Mouse (Mus musculus) heart, embryonic 14.5 days (tissue): ENCODE results near the gene Akt2. TPM values are rescaled to one million over a fixed set of nuclear protein-coding genes. Genes with fewer than 3 reads are reported as not detected.
"Not testable (repeated sequence)": the region's sequence is repeated elsewhere in the genome, so short reads cannot be mapped to it uniquely, and the experiment has no call there.

Experiments
- ATAC-seq: fragments of 200-750 bp; cut with Nextera tagmentation; 2 replicates; pipeline ENCODE4 v1.8.0; 2017; ENCODE audit warnings: low read depth, moderate TSS enrichment; ENCODE audit not compliant: insufficient number of reproducible peaks, insufficient read depth, low FRiP score
- H3K27ac ChIP-seq, 2 experiments: fragments of 200-500 bp in 1 of 2; fragments of 300-500 bp in 1 of 2; sonication (generic) in 1 of 2; replicated peaks in 1 of 2; 2 replicates each; pipeline ENCODE4 v1.5.1; 2012 to 2014; ENCODE audit warnings: low read depth in 2 of 2, low read length in 2 of 2, control low read depth in 1 of 2, mild to moderate bottlenecking in 1 of 2, mixed read lengths in 1 of 2; ENCODE audit not compliant: control insufficient read depth in 1 of 2, insufficient read depth in 1 of 2
- H3K27me3 ChIP-seq: fragments of 300-500 bp; sonication (generic); 2 replicates; pipeline ENCODE4 v1.6.1; 2014; ENCODE audit warnings: mild to moderate bottlenecking, low read length, control low read depth; ENCODE audit not compliant: control insufficient read depth, insufficient read depth
- H3K36me3 ChIP-seq: fragments of 300-500 bp; sonication (generic); 2 replicates; pipeline ENCODE4 v1.6.1; 2014; ENCODE audit warnings: mild to moderate bottlenecking, control low read depth, low read length, mixed read lengths; ENCODE audit not compliant: control insufficient read depth, insufficient read depth
- H3K4me1 ChIP-seq, 2 experiments: fragments of 200-500 bp in 1 of 2; fragments of 300-500 bp in 1 of 2; sonication (generic) in 1 of 2; 2 replicates each; pipeline ENCODE4 v1.6.1; 2012 to 2014; ENCODE audit warnings: low read length in 2 of 2, control low read depth in 1 of 2, mixed read lengths in 1 of 2; ENCODE audit not compliant: control insufficient read depth in 2 of 2, insufficient read depth in 2 of 2
- H3K4me2 ChIP-seq: fragments of 300-500 bp; sonication (generic); 2 replicates; pipeline ENCODE4 v1.6.1; 2014; ENCODE audit warnings: mild to moderate bottlenecking, low read length
- H3K4me3 ChIP-seq, 2 experiments: fragments of 200-500 bp in 1 of 2; fragments of 300-500 bp in 1 of 2; sonication (generic) in 1 of 2; 2 replicates each; pipeline ENCODE4 v1.5.1; 2012 to 2014; ENCODE audit warnings: low read length in 2 of 2, mild to moderate bottlenecking in 2 of 2, control low read depth in 1 of 2, low read depth in 1 of 2, moderate library complexity in 1 of 2; ENCODE audit not compliant: control insufficient read depth in 1 of 2, insufficient read depth in 1 of 2
- H3K9ac ChIP-seq: fragments of 300-500 bp; sonication (generic); 2 replicates; pipeline ENCODE4 v1.6.1; 2014; ENCODE audit warnings: mild to moderate bottlenecking, low read length
- H3K9me3 ChIP-seq: fragments of 300-500 bp; sonication (generic); 2 replicates; pipeline ENCODE4 v1.6.1; 2016; ENCODE audit warnings: low read length, control low read depth; ENCODE audit not compliant: control insufficient read depth
- WGBS: fragments of 180-500 bp; shearing (Covaris S2); extraction: QIAGEN DNeasy Blood & Tissue Kit; methylation state at CpG from one replicate; pipeline ENCODE4 v1.1.7; 2014; 5-methylcytosine and 5-hydroxymethylcytosine counted together
- polyA plus RNA-seq: library from polyadenylated mRNA; unstranded; fragments of >200 nt; fragmentation: Nextera tagmentation; extraction: Ambion mirVana; gene quantifications from 2 replicates; pipeline ENCODE4 v1.2.1, GENCODE M21; 2014

Akt2 gene
- polyA plus RNA-seq, 1 experiment from 2014 or later, result 76.0 TPM

DNA sequence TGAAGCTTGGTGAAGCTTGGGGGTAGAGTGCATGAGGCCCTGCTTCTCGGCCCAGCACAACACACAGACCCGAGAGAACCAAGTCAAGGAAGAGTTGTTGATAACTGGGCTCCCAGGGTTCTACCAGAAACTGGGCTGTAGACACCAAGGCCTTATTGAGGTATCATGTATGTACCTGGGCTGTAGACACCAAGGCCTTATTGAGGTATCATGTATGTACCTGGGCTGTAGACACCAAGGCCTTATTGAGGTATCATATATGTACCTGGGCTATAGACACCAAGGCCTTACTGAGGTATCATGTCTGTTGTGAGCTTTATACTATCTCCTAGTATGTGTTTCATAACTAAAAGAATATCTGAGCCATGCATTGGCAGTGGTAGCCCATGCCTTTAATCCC is 43.7 kb downstream of the Akt2 start:
- H3K9me3 ChIP-seq, H3K4me3 ChIP-seq, H3K4me2 ChIP-seq, H3K9ac ChIP-seq, H3K4me1 ChIP-seq, H3K27me3 ChIP-seq, ATAC-seq, H3K27ac ChIP-seq: not testable (repeated sequence)
- 94% methylated on average over 2 of the region's 2 CpGs for WGBS
- peaks cover 69% of the 10 kb centered on the region for H3K36me3 ChIP-seq

DNA sequence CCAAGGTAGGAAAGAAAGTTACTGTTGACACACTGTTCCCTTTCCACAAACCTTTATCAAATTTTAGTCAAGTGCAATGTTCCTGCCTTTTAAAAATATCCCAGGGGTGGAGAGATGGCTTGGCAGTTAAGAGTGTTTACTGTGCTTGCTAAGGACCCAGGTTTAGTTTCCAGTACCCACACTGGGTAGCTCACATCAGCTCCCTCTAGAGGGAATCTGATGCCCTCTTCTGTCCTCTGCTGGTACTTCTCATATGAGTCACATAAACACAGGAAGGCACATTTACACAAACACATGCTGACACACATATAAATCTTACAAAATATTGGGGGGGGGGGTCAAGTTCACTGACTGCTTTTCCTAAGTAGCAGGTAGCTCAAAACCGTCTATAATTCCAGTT is 53.1 kb downstream of the Akt2 start:
- ATAC-seq, result no peak
- H3K9ac ChIP-seq, result no peak overlapping the region
- H3K4me1 ChIP-seq, result no peaks in the 10 kb centered on the region
- no peak overlapping the region for H3K27ac ChIP-seq
- whole genome bisulfite sequencing, result 33% methylated on average over 1 of the region's 1 CpGs
- H3K27me3 ChIP-seq, result no peaks in the 10 kb centered on the region
- H3K9me3 ChIP-seq, result no peaks in the 10 kb centered on the region
- H3K4me3 ChIP-seq, result no peak overlapping the region
- no peak overlapping the region for H3K4me2 ChIP-seq
- H3K36me3 ChIP-seq, result no peaks in the 10 kb centered on the region

DNA sequence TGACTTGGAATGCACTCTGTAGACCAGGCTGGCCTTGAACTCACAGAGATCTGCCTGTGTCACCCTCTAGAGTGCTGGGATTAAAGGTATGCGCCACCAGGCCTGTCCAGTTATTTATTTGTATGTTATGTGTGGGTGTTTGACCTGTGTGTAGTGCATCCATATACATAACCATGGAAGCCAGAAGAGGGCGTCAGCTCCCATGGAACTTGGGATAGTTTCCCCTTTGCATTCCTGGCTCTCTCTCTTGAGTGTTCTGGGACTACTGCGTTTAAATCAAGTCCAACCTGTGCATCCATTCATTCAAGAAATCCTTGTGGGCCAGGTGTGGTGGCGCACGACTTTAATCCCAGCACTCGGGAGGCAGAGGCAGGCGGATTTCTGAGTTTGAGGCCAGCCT is 55.2 kb downstream of the Akt2 start:
- no peak overlapping the region for H3K4me3 ChIP-seq
- ATAC-seq, result no peak
- no peak overlapping the region for H3K9ac ChIP-seq
- peaks cover 4% of the 10 kb centered on the region; the same call in 1 of the 2 replicates for H3K27me3 ChIP-seq
- H3K9me3 ChIP-seq, result no peaks in the 10 kb centered on the region
- H3K4me1 ChIP-seq, result no peaks in the 10 kb centered on the region
- H3K36me3 ChIP-seq, result no peaks in the 10 kb centered on the region
- 84% methylated on average over 7 of the region's 7 CpGs for WGBS
- H3K27ac ChIP-seq, result no peak overlapping the region
- no peak overlapping the region for H3K4me2 ChIP-seq

DNA sequence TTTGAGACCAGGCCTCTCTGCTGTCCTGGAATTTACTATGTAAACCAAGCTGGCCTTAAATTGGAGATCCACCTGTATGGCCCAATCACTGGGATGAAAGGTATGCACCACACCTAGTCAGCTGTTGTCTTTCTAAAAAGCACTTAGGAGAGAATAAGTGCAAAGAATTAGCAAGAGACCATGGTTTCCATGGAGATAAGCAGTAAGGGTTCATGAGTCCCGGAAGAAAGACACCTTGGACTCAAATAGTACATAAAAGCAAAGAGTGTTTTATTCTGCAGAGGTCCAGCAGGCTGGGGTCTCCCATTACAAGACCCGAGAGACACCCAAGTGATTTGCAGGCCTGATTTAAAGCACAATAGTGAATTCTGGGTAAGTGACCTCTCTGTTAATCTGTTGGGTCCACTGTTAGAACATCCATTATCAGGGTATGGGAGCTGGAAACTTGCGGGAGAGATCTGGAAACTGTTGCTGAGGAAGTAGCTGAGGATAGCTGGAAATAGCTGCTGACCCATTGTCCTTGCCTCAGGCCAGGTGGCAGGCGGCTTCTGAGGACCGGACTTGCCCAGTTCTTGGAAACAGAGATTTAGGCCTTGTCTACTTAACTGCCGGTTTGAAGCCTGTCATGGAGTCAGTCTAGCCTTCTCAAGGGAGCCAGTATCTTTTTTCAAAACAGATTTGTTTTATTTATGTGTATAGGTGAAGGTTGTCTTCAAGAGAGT is 56.1 kb downstream of the Akt2 start:
- Histone ChIP-seq H3K27ac (no peak overlapping the region), H3K9me3 (no peaks in the 10 kb centered on the region), H3K27me3 (peaks cover 11% of the 10 kb centered on the region), H3K9ac (no peak overlapping the region), H3K4me3 (no peak overlapping the region), H3K4me2 (no peak overlapping the region), H3K4me1 (no peaks in the 10 kb centered on the region), H3K36me3 (no peaks in the 10 kb centered on the region)
- 68% methylated on average over 6 of the region's 6 CpGs for WGBS
- no peak for ATAC-seq

DNA sequence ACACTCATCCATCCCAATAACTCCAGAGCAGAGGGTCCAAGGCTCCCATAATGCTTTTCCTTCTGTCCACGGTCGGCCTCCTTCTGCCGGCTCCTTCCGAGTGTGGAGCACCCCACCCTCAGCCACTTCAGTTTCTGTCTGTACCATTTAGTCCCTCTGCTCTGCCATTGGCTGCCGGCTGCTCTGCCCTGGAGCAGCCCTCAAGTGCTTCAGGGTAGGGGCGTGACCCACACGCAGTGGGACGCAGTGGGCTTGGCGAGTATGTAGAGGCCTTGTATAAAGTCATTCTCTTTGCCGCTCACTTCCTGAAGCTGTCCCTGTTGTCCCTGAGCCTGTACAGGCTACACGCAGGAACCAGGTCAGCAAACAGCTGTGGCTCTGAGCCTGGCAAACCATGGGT is 58.4 kb downstream of the Akt2 start:
- Histone ChIP-seq H3K4me3 (no peak overlapping the region), H3K27me3 (peaks cover 34% of the 10 kb centered on the region), H3K9ac (no peak overlapping the region), H3K4me1 (peaks cover 0 to 4% of the 10 kb centered on the region in 2 experiments; a peak in 1 of 4 replicates), H3K4me2 (no peak overlapping the region), H3K36me3 (no peaks in the 10 kb centered on the region), H3K27ac (no peak overlapping the region), H3K9me3 (no peaks in the 10 kb centered on the region)
- no peak for ATAC-seq
- WGBS, result 76% methylated on average over 11 of the region's 11 CpGs

DNA sequence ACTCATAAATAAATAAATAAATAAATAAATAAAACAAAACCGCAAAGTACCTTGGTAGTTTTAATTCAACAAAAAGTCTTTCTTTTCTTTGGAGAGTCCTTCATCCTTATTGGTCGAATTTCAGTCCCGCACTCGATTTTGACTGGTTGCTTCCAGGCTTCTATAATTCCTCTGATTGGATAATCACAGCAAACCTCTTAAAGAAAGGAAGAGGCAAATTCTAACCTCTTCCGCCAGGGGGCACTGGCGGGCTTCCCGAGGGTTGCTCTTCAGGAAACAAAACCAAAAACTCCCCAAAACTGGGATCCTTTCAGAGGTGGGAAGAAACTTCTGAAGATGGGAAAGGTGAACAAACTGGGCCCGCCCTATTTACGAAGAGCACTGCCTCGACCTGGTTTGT is 59.6 kb downstream of the Akt2 start:
- Histone ChIP-seq H3K4me2 (no peak overlapping the region), H3K4me3 (0 out of 4 replicates have a peak overlapping the region, but pooled peaks of 1 of the 2 experiments have one; percentile 9), H3K27me3 (peaks cover 46% of the 10 kb centered on the region), H3K9ac (no peak overlapping the region), H3K9me3 (no peaks in the 10 kb centered on the region), H3K27ac (no peak overlapping the region), H3K4me1 (peaks cover 0 to 4% of the 10 kb centered on the region in 2 experiments; a peak in 1 of 4 replicates), H3K36me3 (no peaks in the 10 kb centered on the region)
- WGBS, result 4% methylated on average over 10 of the region's 10 CpGs
- ATAC-seq, result no peak

DNA sequence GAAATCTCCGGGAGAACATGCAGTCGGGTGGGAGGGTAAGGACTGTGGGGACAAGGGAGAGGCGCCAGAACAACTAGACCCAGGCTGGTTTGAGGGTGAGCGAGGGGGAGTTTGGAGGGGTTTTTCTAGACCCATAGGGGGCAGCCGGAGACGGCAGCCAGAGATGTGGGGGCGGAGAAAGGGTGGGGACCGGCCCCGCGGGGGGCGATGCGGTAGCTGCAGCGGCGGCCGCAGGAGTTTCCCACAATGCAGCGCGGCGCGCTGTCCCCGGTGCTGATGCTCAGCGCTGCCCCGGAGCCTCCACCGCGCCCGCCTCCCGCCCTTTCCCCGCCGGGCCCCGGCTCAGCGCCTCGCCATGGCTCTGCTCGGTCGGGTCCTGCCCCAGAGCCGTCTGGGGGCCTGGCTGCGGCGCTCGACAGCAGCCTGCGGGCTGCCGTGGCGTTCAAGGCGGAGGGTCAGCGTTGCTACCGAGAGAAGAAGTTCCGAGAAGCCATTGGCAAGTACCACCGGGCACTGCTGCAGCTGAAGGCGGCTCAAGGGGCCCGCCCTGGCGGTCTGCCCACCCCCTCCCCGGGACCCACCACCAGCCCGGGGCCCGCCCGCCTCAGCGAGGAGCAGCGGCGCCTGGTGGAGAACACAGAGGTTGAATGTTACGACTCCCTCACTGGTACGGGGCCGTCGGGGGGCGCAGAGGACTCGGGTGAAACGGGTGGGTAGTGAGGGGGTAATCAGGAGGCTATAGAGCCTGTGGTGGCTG is 62.5 kb downstream of the Akt2 start, which contains the start of gene Ttc9b:
Gene Ttc9b, plus strand, starts transcription at position 235 of the 757 bp plus-strand sequence.
- Histone ChIP-seq H3K36me3 (peaks cover 8% of the 10 kb centered on the region; the same call in 1 of the 2 replicates), H3K4me1 (peaks cover 0 to 4% of the 10 kb centered on the region in 2 experiments; a peak in 1 of 4 replicates), H3K27ac (no peak within 1 kb of the TSS), H3K9me3 (no peaks in the 10 kb centered on the region), H3K4me3 (peak within 1 kb of the TSS in 1 of 2 experiments; percentile 9; a peak in 2 of 4 replicates), H3K4me2 (peak within 1 kb of the TSS; percentile 40), H3K9ac (no peak within 1 kb of the TSS), H3K27me3 (peaks cover 75% of the 10 kb centered on the region)
- WGBS, result 4% methylated on average over 56 of the region's 62 CpGs
- ATAC-seq, result no peak
